Mouse (Mus musculus) MEL (cell line): ENCODE data around the gene Hat1. TPM values are rescaled to one million over a fixed set of nuclear protein-coding genes. Genes with fewer than 3 reads are reported as not detected.

Source experiments
- DNase-seq: peaks from one replicate; pipeline ENCODE4 v3.0.0; 2011; ENCODE audit warnings: low read depth, low spot score
- H3K27ac ChIP-seq: 2 replicates; pipeline ENCODE4 v1.5.1; 2012; ENCODE audit warnings: low read depth, mild to moderate bottlenecking, control low read depth, low read length, moderate library complexity; ENCODE audit not compliant: control insufficient read depth
- H3K27me3 ChIP-seq, 2 experiments: fragments of 150-350 bp in 1 of 2; sonication (generic) in 1 of 2; 2 replicates each; pipeline ENCODE4 v1.6.1; 2012; ENCODE audit warnings: low read length in 2 of 2, mild to moderate bottlenecking in 2 of 2, improper control_type of control experiment in 1 of 2, moderate library complexity in 1 of 2; ENCODE audit not compliant: insufficient read depth in 2 of 2, control insufficient read depth in 1 of 2
- H3K36me3 ChIP-seq, 2 experiments: 2 replicates each; pipeline ENCODE4 v1.6.1; 2012 to 2014; ENCODE audit warnings: low read length in 2 of 2, improper control_type of control experiment in 1 of 2, inconsistent platforms in 1 of 2, mild to moderate bottlenecking in 1 of 2; ENCODE audit not compliant: insufficient read depth in 2 of 2, control insufficient read depth in 1 of 2
- H3K4me1 ChIP-seq, 2 experiments: fragments of 150-350 bp in 1 of 2; sonication (generic) in 1 of 2; 2 replicates each; pipeline ENCODE4 v1.6.1; 2012; ENCODE audit warnings: low read length in 2 of 2, improper control_type of control experiment in 1 of 2, mild to moderate bottlenecking in 1 of 2; ENCODE audit not compliant: insufficient read depth in 2 of 2, control insufficient read depth in 1 of 2
- H3K4me3 ChIP-seq, 2 experiments: fragments of 150-350 bp in 1 of 2; sonication (generic) in 1 of 2; 2 replicates each; pipeline ENCODE4 v1.5.1; 2012; ENCODE audit warnings: low read depth in 2 of 2, low read length in 2 of 2, mild to moderate bottlenecking in 2 of 2, moderate library complexity in 2 of 2, control low read depth in 1 of 2, improper control_type of control experiment in 1 of 2; ENCODE audit not compliant: control insufficient read depth in 1 of 2, insufficient read depth in 1 of 2
- H3K79me2 ChIP-seq: 2 replicates; pipeline ENCODE4 v1.6.1; 2012; ENCODE audit warnings: mild to moderate bottlenecking, low read length, moderate library complexity; ENCODE audit not compliant: control insufficient read depth, poor library complexity, insufficient read depth
- H3K9ac ChIP-seq: 2 replicates; pipeline ENCODE4 v1.6.1; 2012; ENCODE audit warnings: low read depth, mild to moderate bottlenecking, control low read depth, low read length, moderate library complexity; ENCODE audit not compliant: control insufficient read depth, poor library complexity, severe bottlenecking
- H3K9me3 ChIP-seq: fragments of 150-350 bp; sonication (generic); replicated peaks from 2 replicates; pipeline ENCODE4 v1.6.1; 2012; ENCODE audit warnings: mild to moderate bottlenecking, low read length, improper control_type of control experiment, moderate library complexity; ENCODE audit not compliant: insufficient read depth
- CHD2 ChIP-seq: IDR thresholded peaks from 2 replicates; pipeline ENCODE4 v1.6.1; 2011; ENCODE audit warnings: low read length, improper control_type of control experiment
- CTCF ChIP-seq, 3 experiments: IDR thresholded peaks in 2 of 3; conservative IDR thresholded peaks in 1 of 3; 2 replicates each; pipeline ENCODE4 v1.5.1; 2011 to 2012; ENCODE audit warnings: low read length in 3 of 3, low read depth in 2 of 3, mild to moderate bottlenecking in 2 of 3, improper control_type of control experiment in 1 of 3, inconsistent platforms in 1 of 3, mixed read lengths in 1 of 3, moderate library complexity in 1 of 3; ENCODE audit not compliant: control insufficient read depth in 1 of 3, insufficient read depth in 1 of 3, poor library complexity in 1 of 3, severe bottlenecking in 1 of 3
- E2F4 ChIP-seq: IDR thresholded peaks from 2 replicates; pipeline ENCODE4 v1.6.1; 2011; ENCODE audit warnings: low read depth, low read length, improper control_type of control experiment, borderline replicate concordance
- ELF1 ChIP-seq: IDR thresholded peaks from 2 replicates; pipeline ENCODE4 v1.6.1; 2014; ENCODE audit warnings: low read depth, mild to moderate bottlenecking, inconsistent platforms, low read length, improper control_type of control experiment, moderate library complexity
- GABPA ChIP-seq: IDR thresholded peaks from 2 replicates; pipeline ENCODE4 v1.6.1; 2012; ENCODE audit warnings: low read depth, mild to moderate bottlenecking, inconsistent platforms, low read length, improper control_type of control experiment, moderate library complexity
- GATA1 ChIP-seq: IDR thresholded peaks from 2 replicates; pipeline ENCODE4 v1.6.1; 2011; ENCODE audit warnings: low read depth, low read length, improper control_type of control experiment
- MAFK ChIP-seq: IDR thresholded peaks from 2 replicates; pipeline ENCODE4 v1.6.1; 2011; ENCODE audit warnings: low read depth, mild to moderate bottlenecking, low read length, improper control_type of control experiment, borderline replicate concordance
- MXI1 ChIP-seq: IDR thresholded peaks from 2 replicates; pipeline ENCODE4 v1.6.1; 2011; ENCODE audit warnings: mild to moderate bottlenecking, low read depth, low read length, improper control_type of control experiment
- MYB ChIP-seq: IDR thresholded peaks from 2 replicates; pipeline ENCODE4 v1.6.1; 2011; ENCODE audit warnings: mild to moderate bottlenecking, low read depth, low read length, improper control_type of control experiment
- NRF1 ChIP-seq: IDR thresholded peaks from 2 replicates; pipeline ENCODE4 v1.6.1; 2014; ENCODE audit warnings: low read depth, mild to moderate bottlenecking, inconsistent platforms, low read length, improper control_type of control experiment, moderate library complexity; ENCODE audit not compliant: poor library complexity, insufficient read depth, severe bottlenecking
- RAD21 ChIP-seq: IDR thresholded peaks from 2 replicates; pipeline ENCODE4 v1.6.1; 2011; ENCODE audit warnings: mild to moderate bottlenecking, low read depth, low read length, improper control_type of control experiment
- TAL1 ChIP-seq: IDR thresholded peaks from 2 replicates; pipeline ENCODE4 v1.6.1; 2012; ENCODE audit warnings: mild to moderate bottlenecking, inconsistent platforms, low read length, moderate library complexity, mixed read lengths
- TCF12 ChIP-seq: IDR thresholded peaks from 2 replicates; pipeline ENCODE4 v1.6.1; 2014; ENCODE audit warnings: low read depth, mild to moderate bottlenecking, inconsistent platforms, low read length, improper control_type of control experiment, moderate library complexity
- ZKSCAN1 ChIP-seq: IDR thresholded peaks from 2 replicates; pipeline ENCODE4 v1.6.1; 2012; ENCODE audit warnings: low read depth, mild to moderate bottlenecking, inconsistent platforms, low read length, improper control_type of control experiment, moderate library complexity
- ZNF384 ChIP-seq: IDR thresholded peaks from 2 replicates; pipeline ENCODE4 v1.6.1; 2012; ENCODE audit warnings: low read depth, mild to moderate bottlenecking, inconsistent platforms, low read length, improper control_type of control experiment
- polyA plus RNA-seq, 2 experiments: library from polyadenylated mRNA; stranded (reverse) in 1 of 2; unstranded in 1 of 2; fragments of >175 nt in 1 of 2; fragments of >200 nt in 1 of 2; gene quantifications; 2 replicates each; pipeline versions ENCODE4 v1.2.1 to v1.2.4; 2012; ENCODE audit warnings: low replicate concordance in 2 of 2, low read depth in 1 of 2; ENCODE audit not compliant: insufficient read length in 2 of 2, insufficient read depth in 1 of 2, missing spikeins in 1 of 2
- total RNA-seq: library from RNA; depleted of rRNA; stranded (reverse); fragments of 300-350 nt; gene quantifications from 2 replicates; pipeline ENCODE4 v1.2.3, GENCODE M21; 2012; rRNA removed

Hat1 gene
- total and polyA plus RNA-seq, 3 experiments: 167 TPM; not detected in 1

DNA sequence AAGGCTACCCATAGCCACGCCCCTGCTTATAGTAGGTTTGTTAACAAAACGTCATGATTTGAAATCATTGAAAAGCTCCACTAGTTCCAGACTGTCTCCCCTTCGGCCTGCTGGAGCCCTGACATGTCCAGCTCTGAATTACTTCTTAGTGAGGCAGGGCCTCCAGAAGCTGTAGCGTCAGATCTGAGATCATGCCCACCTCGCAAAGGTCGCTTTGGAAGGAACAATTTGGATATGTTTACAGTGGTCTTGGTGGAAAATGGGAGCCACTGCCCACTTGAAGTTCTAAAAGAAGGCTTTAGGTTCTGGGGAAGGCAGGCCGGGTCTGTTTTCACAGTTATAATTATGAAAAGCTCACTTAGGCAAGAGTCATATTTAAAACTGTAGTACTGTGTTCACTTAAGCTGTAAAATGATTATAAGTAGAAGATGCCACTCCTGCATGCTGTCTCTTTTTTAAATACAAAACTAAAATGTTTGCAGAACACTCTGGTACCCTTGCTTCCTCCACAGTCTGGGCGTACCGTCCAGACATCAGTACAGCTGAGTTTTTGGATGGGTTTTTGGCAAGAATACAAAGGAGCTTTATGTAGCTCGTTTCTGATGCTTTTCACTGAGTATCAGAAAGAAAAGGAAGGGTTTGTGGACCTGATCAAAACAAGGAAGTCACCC, 94.4 kb downstream of the Hat1 start:
- peaks cover 0 to 7% of the 10 kb centered on the region in 2 experiments; a peak in 3 of 4 replicates for H3K4me1 ChIP-seq
- peaks cover 0 to 6% of the 10 kb centered on the region in 2 experiments; a peak in 2 of 4 replicates for H3K36me3 ChIP-seq
- no peak overlapping the region for H3K27ac ChIP-seq
- no peaks in the 10 kb centered on the region for H3K27me3 ChIP-seq
- no peaks in the 10 kb centered on the region for H3K9me3 ChIP-seq
- no peak overlapping the region for H3K9ac ChIP-seq
- no peak for DNase-seq
- TF ChIP-seq TCF12 (no peak), NRF1 (no peak), GATA1 (no peak), CHD2 (no peak), MAFK (no peak), MXI1 (no peak), MYB (no peak)
- TF ChIP-seq, all 39 proteins: peak for 0
- H3K79me2 ChIP-seq: no peaks in the 10 kb centered on the region
- no peak overlapping the region for H3K4me3 ChIP-seq

GRCm38 (mm10) chr2:71483717-71484066, 94.9 kb downstream of the Hat1 start:
- Histone ChIP-seq H3K9me3 (no peaks in the 10 kb centered on the region), H3K27me3 (no peaks in the 10 kb centered on the region), H3K4me1 (peaks cover 0 to 7% of the 10 kb centered on the region in 2 experiments; a peak in 3 of 4 replicates), H3K79me2 (no peaks in the 10 kb centered on the region), H3K27ac (no peak overlapping the region), H3K36me3 (peaks cover 0 to 6% of the 10 kb centered on the region in 2 experiments; a peak in 2 of 4 replicates), H3K4me3 (no peak overlapping the region), H3K9ac (no peak overlapping the region)
- TF ChIP-seq MYB (no peak), CTCF (IDR thresholded peaks at IDR 0.05 in 2 of 3, conservative IDR thresholded peaks at IDR 0.05 in 1 of 3; ENCODE audit: control insufficient read depth in 1 of 3, insufficient read depth in 1 of 3, low read depth in 2 of 3, low read length in 3 of 3, poor library complexity in 1 of 3, severe bottlenecking in 1 of 3) (no peak), ZKSCAN1 (no peak), MAFK (no peak), E2F4 (no peak), ELF1 (no peak), GABPA (no peak), RAD21 (no peak), TAL1 (no peak), ZNF384 (no peak)
- no peak for DNase-seq

Other genes with a start within 250 kb of the Hat1 start
- 21.8 and 23.3 TPM in 2 replicates for gene Dync1i2, start 177.3 kb upstream of the Hat1 start, total RNA-seq
- 100 to 1,000 TPM in 1 of 2 experiments, 10 to 100 TPM in 1; 59.1 to 156 TPM for gene Dync1i2, start 177.3 kb upstream of the Hat1 start, polyA plus RNA-seq
- gene Slc25a12, start 21.2 kb upstream of the Hat1 start, total RNA-seq: 63.2 and 67.4 TPM in 2 replicates
- 10 to 100 TPM in 1 of 2 experiments, not detected in 1; 98.6 TPM for gene Slc25a12, start 21.2 kb upstream of the Hat1 start, polyA plus RNA-seq
- 14.4 and 19.5 TPM in 2 replicates for gene Metap1d, start 64.3 kb downstream of the Hat1 start, total RNA-seq
- gene Metap1d, start 64.3 kb downstream of the Hat1 start, polyA plus RNA-seq: 10 to 100 TPM in 1 of 2 experiments, not detected in 1; 28.5 TPM
- gene Dlx1, start 139.2 kb downstream of the Hat1 start, total RNA-seq: 3.4 and 3.7 TPM in 2 replicates
- 10 to 100 TPM in 1 of 2 experiments, not detected in 1; 11.8 TPM for gene Dlx1, start 139.2 kb downstream of the Hat1 start, polyA plus RNA-seq
- gene Dlx2, start 157.8 kb downstream of the Hat1 start, total RNA-seq: not detected in 2 replicates
- gene Dlx2, start 157.8 kb downstream of the Hat1 start, polyA plus RNA-seq: not detected